Mouse (Mus musculus) layer of hippocampus, adult 8-10 months (tissue): ENCODE results near the gene Egfr. TPM values are rescaled to one million over a fixed set of nuclear protein-coding genes. Genes with fewer than 3 reads are reported as not detected.
A peak's percentile ranks its signal among the peaks of the same experiment; 100 is the strongest.

Experiments
- DNase-seq, 2 experiments: peaks; one replicate each; pipeline ENCODE4 v3.0.0; 2022; ENCODE audit warnings: low spot score in 2 of 2
- total RNA-seq, 4 experiments: library from RNA; stranded (reverse); gene quantifications; 2 replicates each; pipeline ENCODE4 v1.2.4; 2022

Egfr gene
- total RNA-seq, 4 experiments from 2014 or later, result 11.1 to 15.6 (median 14.5) TPM

- peak; percentile 94 to 96 for DNase-seq
Observed at GRCm38 (mm10) chr11:16950976-16951760, 199.2 kb downstream of the Egfr start, which contains the start of gene Fbxo48. TSS of gene Fbxo48 (plus strand) at chr11:16951375.

- no peak for DNase-seq
Observed at GRCm38 (mm10) chr11:16951761-16952010, 199.7 kb downstream of the Egfr start.

- no peak for DNase-seq
Observed at GRCm38 (mm10) chr11:16956115-16956862, 204.3 kb downstream of the Egfr start.

GRCm38 (mm10) chr11:16957030-16957429 lies 205.0 kb downstream of the Egfr start:
- no peak for DNase-seq

GRCm38 (mm10) chr11:16958520-16958919 lies 206.5 kb downstream of the Egfr start:
- no peak for DNase-seq

Other genes with a start within 250 kb of the Egfr start
- gene Sec61g, start 243.7 kb upstream of the Egfr start, total RNA-seq, result 10 to 100 TPM in 2 of 4 experiments, 1 to 10 TPM in 2; 8.2 to 13.9 (median 10.1) TPM
- 1 to 10 TPM; 1.3 to 1.7 (median 1.3) TPM for gene Fbxo48, start 199.2 kb downstream of the Egfr start, total RNA-seq